Mouse (Mus musculus) Patski (cell line): ENCODE measurements around the gene Esrra. TPM values are rescaled to one million over a fixed set of nuclear protein-coding genes. Genes with fewer than 3 reads are reported as not detected.

Source experiments
- ATAC-seq: fragments of 100-300 bp; one replicate; pipeline ENCODE4 v1.8.0; 2021
- CTCF ChIA-PET: fragments of 350-600 bp; sonication (Branson Sonifier 250); formaldehyde crosslinking; loops from one replicate; lab custom pipeline; 2022; ENCODE audit warnings: inconsistent platforms; lab: Charles Lee
- POLR2A ChIA-PET: fragments of 350-600 bp; sonication (Branson Sonifier 250); formaldehyde crosslinking; loops from one replicate; lab custom pipeline; 2022; ENCODE audit warnings: antibody characterized with exemption, inconsistent platforms; lab: Charles Lee
- DNase-seq: peaks from one replicate; pipeline ENCODE4 v3.0.0-alpha.2; 2011; ENCODE audit warnings: low read depth, low spot score
- H3K27me3 ChIP-seq: fragments of 371-371 bp; one replicate; pipeline ENCODE4 v1.5.1; 2021
- CTCF ChIP-seq: fragments of 100-300 bp; IDR thresholded peaks from one replicate; pipeline ENCODE4 v1.5.1; 2021
- in situ Hi-C: fragments of 300-500 bp; cut with MboI; formaldehyde crosslinking; loops from 3 replicates; pipeline ENCODE4 v1.11.1; 2018; ENCODE audit warnings: low pct_unique_long_range_greater_than_20kb, mixed read lengths
- polyA plus RNA-seq: library from polyadenylated mRNA; unstranded; gene quantifications from one replicate; pipeline ENCODE4 v1.2.3, GENCODE M21; 2021

Esrra gene
- polyA plus RNA-seq, 1 experiment from 2014 or later: 96.1 TPM

GRCm38 (mm10) chr19:6924461-6925306 is 3.1 kb upstream of the Esrra start:
- H3K27me3 ChIP-seq: no peaks in the 10 kb centered on the region
- CTCF ChIA-PET: interaction anchor here (0.7 to 4.7 kb wide), 9 partner anchors 9 to 99 kb away, joined by 3 to 36 read pairs (median 3); partner anchors contain the start of genes Bad, Fkbp2 and Plcb3

GRCm38 (mm10) chr19:6922901-6923735 is 1.5 kb upstream of the Esrra start:
- ChIA-PET CTCF (interaction anchor here (1.0 to 4.7 kb wide), 7 partner anchors 17 to 97 kb away, joined by 3 to 36 read pairs (median 5); partner anchors contain the start of genes Bad, Fkbp2 and Plcb3), POLR2A (interaction anchor here (0.6 to 3.7 kb wide), 8 partner anchors 9 to 83 kb away, joined by 3 to 24 read pairs (median 4); partner anchors contain the start of genes Bad and Gpr137)
- no peak for TF ChIP-seq CTCF
- in situ Hi-C loops: loop anchor here (5.0 kb wide), 1 partner anchor 54 kb away; the partner anchor contains the start of gene Plcb3
- ATAC-seq: no peak
- no peaks in the 10 kb centered on the region for H3K27me3 ChIP-seq
- DNase-seq: no peak

More at GRCm38 (mm10) chr19:6924461-6925306, 3.1 kb upstream of the Esrra start:
- DNase-seq (no peak), ATAC-seq (no peak)
- TF ChIP-seq CTCF: no peak
- in situ Hi-C loops: loop anchor here (5.0 kb wide), 1 partner anchor 53 kb away; the partner anchor contains the start of gene Plcb3
- POLR2A ChIA-PET: interaction anchor here (1.0 to 3.7 kb wide), 3 partner anchors 17 to 51 kb away, joined by 4 to 24 read pairs (median 7); partner anchors contain the start of genes Bad, Gpr137 and Plcb3

GRCm38 (mm10) chr19:6920741-6921636 is 624 bp downstream of the Esrra start:
- CTCF ChIA-PET: interaction anchor here (1.1 to 4.7 kb wide), 3 partner anchors 57 to 99 kb away, joined by 4 to 36 read pairs (median 5); partner anchors contain the start of genes Fkbp2 and Plcb3
- DNase-seq (no peak), ATAC-seq (peak; percentile 1)
- in situ Hi-C loops: loop anchor here (5.0 kb wide), 1 partner anchor 56 kb away; the partner anchor contains the start of gene Plcb3
- H3K27me3 ChIP-seq: no peaks in the 10 kb centered on the region
- no peak for TF ChIP-seq CTCF
- POLR2A ChIA-PET: interaction anchor here (0.6 to 3.1 kb wide), 8 partner anchors 10 to 41 kb away, joined by 3 to 17 read pairs (median 4); partner anchors contain the start of genes Bad, Gpr137, Kcnk4 and Prdx5

GRCm38 (mm10) chr19:6919876-6920740 is 1.5 kb downstream of the Esrra start:
- ChIA-PET CTCF (interaction anchor here (1.1 kb wide), 1 partner anchor 60 kb away, joined by 4 read pairs; the partner anchor contains the start of gene Fkbp2), POLR2A (interaction anchor here (0.6 to 3.1 kb wide), 5 partner anchors 9 to 42 kb away, joined by 3 to 17 read pairs (median 3); partner anchors contain the start of genes Bad, Gpr137 and Prdx5)
- no peak for ATAC-seq
- H3K27me3 ChIP-seq: no peaks in the 10 kb centered on the region
- DNase-seq: no peak
- in situ Hi-C loops: loop anchor here (5.0 kb wide), 1 partner anchor 57 kb away; the partner anchor contains the start of gene Plcb3
- TF ChIP-seq CTCF: no peak

GRCm38 (mm10) chr19:6919431-6919830 is 2.2 kb downstream of the Esrra start:
- no peak for TF ChIP-seq CTCF
- no peak for DNase-seq
- ChIA-PET CTCF (interaction anchor here (1.1 to 1.3 kb wide), 2 partner anchors 32 to 60 kb away, joined by 4 read pairs; partner anchors contain the start of gene Fkbp2), POLR2A (interaction anchor here (1.0 to 3.1 kb wide), 3 partner anchors 8 to 23 kb away, joined by 3 to 17 read pairs (median 15); partner anchors contain the start of genes Bad, Gpr137 and Prdx5)
- ATAC-seq: no peak
- H3K27me3 ChIP-seq: no peaks in the 10 kb centered on the region
- in situ Hi-C loops: no loop called here

- POLR2A ChIA-PET: interaction anchor here (0.7 kb wide), 1 partner anchor 65 kb away, joined by 4 read pairs; no protein-coding TSS in a partner anchor
- in situ Hi-C loops: no loop called here
- no peak for TF ChIP-seq CTCF
- ATAC-seq (no peak), DNase-seq (no peak)
- CTCF ChIA-PET: interaction anchor here (1.3 kb wide), 1 partner anchor 33 kb away, joined by 4 read pairs; no protein-coding TSS in a partner anchor
- no peaks in the 10 kb centered on the region for H3K27me3 ChIP-seq
Observed at GRCm38 (mm10) chr19:6918321-6918720, 3.3 kb downstream of the Esrra start.

- CTCF ChIA-PET: no interaction called here
- H3K27me3 ChIP-seq: no peaks in the 10 kb centered on the region
- ATAC-seq (no peak), DNase-seq (no peak)
- POLR2A ChIA-PET: no interaction called here
- in situ Hi-C loops: no loop called here
- no peak for TF ChIP-seq CTCF
Observed at GRCm38 (mm10) chr19:6916496-6916895, 5.1 kb downstream of the Esrra start.

- ATAC-seq (no peak), DNase-seq (no peak)
- CTCF ChIA-PET: no interaction called here
- no peak for TF ChIP-seq CTCF
- in situ Hi-C loops: no loop called here
- H3K27me3 ChIP-seq: no peaks in the 10 kb centered on the region
- POLR2A ChIA-PET: interaction anchor here (0.6 kb wide), 1 partner anchor 21 kb away, joined by 3 read pairs; no protein-coding TSS in a partner anchor
Observed at GRCm38 (mm10) chr19:6915276-6915675, 6.3 kb downstream of the Esrra start.
